Mouse (Mus musculus): ENCODE results near the gene Prkn.

DNA sequence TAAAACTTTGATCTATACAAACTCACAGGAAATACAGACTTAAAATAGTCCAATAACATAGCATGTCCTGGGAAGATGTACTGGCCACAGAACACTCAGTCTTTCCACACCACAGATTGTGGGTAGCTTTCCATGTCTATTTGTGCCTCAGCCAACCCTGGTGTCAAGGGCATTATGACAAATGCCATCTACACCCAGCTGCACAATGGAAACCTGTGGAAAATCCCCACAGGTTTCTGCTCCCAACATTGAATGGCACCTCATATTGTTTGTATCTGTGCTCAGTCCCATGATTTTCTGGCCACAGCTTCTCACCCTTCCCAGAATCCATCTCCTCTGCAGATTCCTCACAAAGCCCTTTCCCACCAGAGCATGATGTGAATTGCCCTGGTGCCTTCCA is 347.2 kb downstream of the Prkn start:
- TF ChIP-seq CTCF (IDR thresholded peaks at IDR 0.05; ENCODE audit: control insufficient read depth, insufficient read depth, insufficient read length): no peak
- TF ChIP-seq MAX (IDR thresholded peaks at IDR 0.05): no peak
